Mouse (Mus musculus): ENCODE results near the gene Sar1b. TPM values are rescaled to one million over a fixed set of nuclear protein-coding genes. Genes with fewer than 3 reads are reported as not detected.

Sar1b gene
- polyA plus RNA-seq, 1 experiment from 2014 or later, result 225 TPM

DNA sequence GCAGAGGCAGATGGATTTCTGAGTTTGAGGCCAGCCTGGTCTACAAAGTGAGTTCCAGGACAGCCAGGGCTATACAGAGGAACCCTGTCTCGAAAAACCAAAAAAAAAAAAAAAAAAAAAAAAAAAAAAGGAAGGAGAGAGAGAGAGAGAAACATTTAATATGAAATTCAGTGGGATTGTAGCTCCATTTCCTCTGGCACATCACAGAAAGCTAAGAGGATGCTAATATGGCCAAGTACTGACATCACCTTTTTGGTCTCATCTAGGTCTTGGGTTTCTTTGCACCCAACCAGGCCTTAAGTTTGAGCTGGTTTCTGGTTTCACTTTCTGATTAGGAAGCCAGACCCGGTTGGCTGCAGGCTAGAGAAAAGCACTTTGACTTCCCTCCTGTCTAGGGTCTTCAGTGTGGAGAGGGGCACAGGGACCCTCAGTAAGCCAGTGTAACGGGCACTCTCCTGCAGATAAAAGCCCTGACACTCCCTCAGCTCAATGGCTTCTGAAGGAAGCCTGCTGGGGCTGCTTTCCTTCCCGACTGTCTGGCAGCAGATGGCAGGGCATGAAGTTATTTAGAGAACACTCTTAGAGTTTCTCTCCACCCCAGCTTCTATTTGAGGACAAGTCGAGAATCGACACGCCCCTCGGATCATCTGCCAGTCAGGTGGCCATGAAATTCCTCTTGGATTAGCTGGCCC, 37.3 kb downstream of the Sar1b start:
- Histone ChIP-seq H3K4me3 (replicated peaks; ENCODE audit: low read length) (no peak overlapping the region), H3K4me2 (replicated peaks) (no peak overlapping the region), H3K36me3 (replicated peaks; ENCODE audit: control insufficient read depth, insufficient read depth) (no peaks in the 10 kb centered on the region), H3K27ac (no peak overlapping the region), H3K27me3 (ENCODE audit: control insufficient read depth, insufficient read depth, low read length) (no peaks in the 10 kb centered on the region), H3K4me1 (replicated peaks; ENCODE audit: control insufficient read depth, insufficient read depth, low read length) (no peaks in the 10 kb centered on the region), H3K9me3 (ENCODE audit: control insufficient read depth, low read length) (no peaks in the 10 kb centered on the region), H3K9ac (no peak overlapping the region)
- ATAC-seq (ENCODE audit: low FRiP score) (no peak), DNase-seq (ENCODE audit: low spot score) (no peak)
- 58% methylated on average over 7 of the region's 8 CpGs for WGBS

DNA sequence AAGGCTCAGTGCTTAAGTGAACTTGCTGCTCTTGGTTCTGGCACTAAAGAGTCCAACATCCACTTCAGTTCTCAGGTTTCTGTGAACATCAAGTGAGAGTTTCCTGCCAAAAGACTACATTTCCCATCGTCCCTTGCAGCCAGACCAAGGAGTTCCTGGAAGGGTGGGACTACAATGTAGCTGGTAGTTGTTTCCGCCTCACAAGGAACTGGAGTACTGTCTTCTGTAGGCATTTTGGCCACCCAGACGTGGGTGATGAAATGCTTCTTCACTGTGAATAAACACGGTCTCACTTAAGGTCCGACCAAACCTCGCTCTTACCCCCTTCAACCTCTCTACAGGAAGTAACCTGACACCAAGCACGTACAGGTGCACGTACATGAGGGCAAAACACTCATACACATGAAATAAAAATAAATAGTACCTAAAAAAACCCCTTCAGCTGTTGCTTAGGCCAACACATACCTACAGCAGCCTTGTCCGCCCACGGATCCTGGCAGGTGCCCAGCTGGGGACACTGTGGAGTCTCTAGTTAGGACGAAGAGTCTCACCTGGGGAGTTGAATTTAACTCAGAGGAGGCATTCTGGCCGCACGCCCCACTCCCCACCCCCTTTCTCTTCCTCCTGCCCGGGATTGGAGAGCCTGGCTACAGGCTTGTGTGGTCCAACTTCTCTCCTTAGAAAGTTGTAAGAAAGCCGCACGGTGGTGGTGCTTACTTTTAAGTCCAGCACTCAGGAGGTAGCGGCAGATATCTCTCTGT, 41.9 kb downstream of the Sar1b start:
- Histone ChIP-seq H3K36me3 (replicated peaks; ENCODE audit: control insufficient read depth, insufficient read depth) (no peaks in the 10 kb centered on the region), H3K9ac (peak overlapping the region; percentile 54), H3K4me2 (replicated peaks) (peak overlapping the region; percentile 64), H3K9me3 (ENCODE audit: control insufficient read depth, low read length) (no peaks in the 10 kb centered on the region), H3K27ac (no peak overlapping the region; the same call in 1 of the 2 replicates), H3K4me1 (replicated peaks; ENCODE audit: control insufficient read depth, insufficient read depth, low read length) (no peaks in the 10 kb centered on the region), H3K27me3 (ENCODE audit: control insufficient read depth, insufficient read depth, low read length) (no peaks in the 10 kb centered on the region), H3K4me3 (replicated peaks; ENCODE audit: low read length) (peak overlapping the region; percentile 36)
- 21% methylated on average over 17 of the region's 17 CpGs for whole genome bisulfite sequencing
- DNase-seq (ENCODE audit: low spot score), result peak; percentile 81
- ATAC-seq (ENCODE audit: low FRiP score), result peak; percentile 79

DNA sequence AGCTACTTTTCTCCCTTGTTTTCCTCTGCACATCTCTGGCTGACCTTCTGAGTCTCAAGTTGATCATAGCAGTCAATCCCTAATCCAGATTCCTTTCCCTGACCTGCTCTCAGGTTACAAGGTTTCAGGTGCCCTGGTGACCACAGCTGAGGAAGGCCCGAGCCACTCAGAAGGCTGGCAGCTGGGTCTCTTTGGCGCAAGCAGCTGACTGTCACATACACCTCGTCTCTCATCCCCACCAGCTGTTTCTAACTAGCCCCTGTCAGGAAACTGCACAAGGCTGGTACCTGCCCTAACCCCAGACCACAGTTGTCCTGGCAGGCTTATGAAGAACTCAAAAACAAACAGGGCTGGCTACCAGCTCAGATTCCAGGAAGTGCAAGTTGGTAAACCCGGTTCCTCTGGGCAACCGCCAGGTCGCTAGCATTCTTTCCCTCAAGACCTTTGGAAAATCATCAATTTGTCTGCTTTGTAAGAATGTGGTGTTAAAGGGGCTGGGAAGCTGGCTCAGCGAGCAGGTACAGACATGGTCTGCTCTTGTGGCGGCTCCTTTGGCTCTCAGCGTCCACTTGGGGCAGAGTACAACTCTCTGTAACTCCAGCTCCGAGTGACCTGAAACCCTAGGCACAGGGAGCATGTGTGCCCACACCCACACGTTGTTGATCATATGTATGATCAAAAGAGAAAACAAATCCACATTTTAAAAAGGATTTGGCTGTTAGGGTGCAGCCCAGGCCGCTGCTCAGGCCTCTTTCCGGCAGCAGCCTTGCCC, 43.8 kb downstream of the Sar1b start:
- H3K27me3 ChIP-seq (ENCODE audit: control insufficient read depth, insufficient read depth, low read length), result no peaks in the 10 kb centered on the region
- 59% methylated on average over 13 of the region's 13 CpGs for WGBS
- no peaks in the 10 kb centered on the region for H3K36me3 ChIP-seq (replicated peaks; ENCODE audit: control insufficient read depth, insufficient read depth)
- no peak overlapping the region for H3K27ac ChIP-seq
- H3K4me1 ChIP-seq (replicated peaks; ENCODE audit: control insufficient read depth, insufficient read depth, low read length), result no peaks in the 10 kb centered on the region
- H3K9ac ChIP-seq, result no peak overlapping the region
- ATAC-seq (ENCODE audit: low FRiP score) (no peak), DNase-seq (ENCODE audit: low spot score) (no peak)
- H3K9me3 ChIP-seq (ENCODE audit: control insufficient read depth, low read length), result no peaks in the 10 kb centered on the region
- no peak overlapping the region for H3K4me3 ChIP-seq (replicated peaks; ENCODE audit: low read length)
- no peak overlapping the region for H3K4me2 ChIP-seq (replicated peaks)

DNA sequence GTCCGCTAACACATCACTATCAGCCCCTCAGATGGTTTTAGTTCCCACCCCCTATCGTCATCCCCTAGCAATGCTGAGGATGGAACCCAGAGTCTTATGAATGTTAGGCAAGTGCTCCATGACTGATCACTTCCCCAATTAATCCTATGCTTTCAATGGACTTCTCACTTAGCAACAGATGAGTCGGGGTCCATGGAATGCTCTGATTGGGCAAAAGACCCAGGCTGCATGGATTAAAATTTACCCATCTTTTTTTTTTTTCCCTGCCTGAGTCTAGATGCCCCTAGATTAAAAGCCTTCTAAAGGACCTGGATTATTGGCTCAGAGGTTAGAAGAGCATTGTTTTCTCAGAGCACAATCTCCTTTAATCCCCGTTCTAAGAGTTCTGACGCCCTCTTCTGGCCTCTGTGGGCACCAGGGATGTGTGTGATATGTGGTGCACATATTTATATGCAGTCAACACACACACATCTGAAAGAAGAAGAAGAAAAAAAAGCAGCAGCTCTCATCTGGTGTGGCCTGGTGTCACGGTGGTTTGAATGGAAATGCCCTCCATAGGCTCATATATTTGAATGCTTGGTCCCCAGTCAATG, 46.2 kb downstream of the Sar1b start:
- ATAC-seq (ENCODE audit: low FRiP score) (no peak), DNase-seq (ENCODE audit: low spot score) (peak; percentile 67)
- Histone ChIP-seq H3K27me3 (ENCODE audit: control insufficient read depth, insufficient read depth, low read length) (no peaks in the 10 kb centered on the region), H3K4me3 (replicated peaks; ENCODE audit: low read length) (no peak overlapping the region), H3K9ac (no peak overlapping the region), H3K27ac (no peak overlapping the region), H3K9me3 (ENCODE audit: control insufficient read depth, low read length) (no peaks in the 10 kb centered on the region), H3K36me3 (replicated peaks; ENCODE audit: control insufficient read depth, insufficient read depth) (no peaks in the 10 kb centered on the region), H3K4me2 (replicated peaks) (no peak overlapping the region), H3K4me1 (replicated peaks; ENCODE audit: control insufficient read depth, insufficient read depth, low read length) (no peaks in the 10 kb centered on the region)
- 63% methylated on average over 6 of the region's 6 CpGs for WGBS

DNA sequence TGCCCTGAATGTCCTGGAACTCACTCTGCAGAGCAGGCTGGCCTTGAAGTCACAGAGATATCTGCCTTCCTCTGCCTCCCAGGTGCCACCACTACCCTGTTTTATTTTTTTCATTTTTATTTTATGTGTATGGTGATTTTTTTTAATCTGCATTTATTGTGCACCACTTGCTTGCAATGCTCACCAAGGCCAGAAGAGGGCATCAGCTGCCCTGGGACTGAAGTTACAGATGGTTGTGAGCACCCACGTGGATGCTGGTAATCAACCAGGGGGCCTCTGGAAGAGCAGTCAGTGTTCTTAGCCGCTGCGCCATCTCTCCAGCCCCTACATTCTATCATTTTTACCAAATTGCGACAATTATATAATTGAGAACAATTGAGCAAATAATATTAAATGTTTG, 47.7 kb downstream of the Sar1b start:
- Histone ChIP-seq H3K27me3 (ENCODE audit: control insufficient read depth, insufficient read depth, low read length) (no peaks in the 10 kb centered on the region), H3K9ac (no peak overlapping the region), H3K4me1 (replicated peaks; ENCODE audit: control insufficient read depth, insufficient read depth, low read length) (no peaks in the 10 kb centered on the region), H3K27ac (no peak overlapping the region), H3K4me3 (replicated peaks; ENCODE audit: low read length) (no peak overlapping the region), H3K4me2 (replicated peaks) (no peak overlapping the region), H3K9me3 (ENCODE audit: control insufficient read depth, low read length) (no peaks in the 10 kb centered on the region), H3K36me3 (replicated peaks; ENCODE audit: control insufficient read depth, insufficient read depth) (no peaks in the 10 kb centered on the region)
- 87% methylated on average over 4 of the region's 4 CpGs for WGBS
- no peak for ATAC-seq (ENCODE audit: low FRiP score)
- no peak for DNase-seq (ENCODE audit: low spot score)

DNA sequence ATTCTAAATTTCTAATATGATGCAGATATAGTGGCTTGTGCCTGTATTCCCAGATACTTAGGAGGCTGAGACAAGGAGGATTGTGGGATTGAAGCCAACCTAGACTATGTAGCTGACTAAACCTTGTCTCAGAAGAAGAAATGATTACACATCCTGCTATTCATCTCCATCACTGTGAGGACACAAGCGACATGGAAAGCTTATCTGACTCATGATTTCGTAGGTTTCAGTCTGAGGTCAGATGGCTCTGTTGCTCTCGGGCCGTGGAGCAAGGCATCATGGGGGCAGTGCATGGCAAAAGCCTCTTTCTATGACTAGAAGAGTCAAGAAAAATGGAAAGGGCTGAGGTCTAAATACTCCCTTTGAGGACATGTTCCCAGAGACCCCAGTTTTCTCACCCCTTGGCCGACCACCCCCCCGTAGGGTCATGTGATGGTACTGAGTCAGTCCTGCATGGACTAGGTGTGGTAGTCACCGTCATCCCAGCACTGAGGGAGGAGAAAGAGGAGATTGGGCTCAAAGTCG, 48.6 kb downstream of the Sar1b start:
- H3K9ac ChIP-seq, result no peak overlapping the region
- H3K27me3 ChIP-seq (ENCODE audit: control insufficient read depth, insufficient read depth, low read length), result no peaks in the 10 kb centered on the region
- no peaks in the 10 kb centered on the region for H3K36me3 ChIP-seq (replicated peaks; ENCODE audit: control insufficient read depth, insufficient read depth)
- no peak for ATAC-seq (ENCODE audit: low FRiP score)
- no peak overlapping the region for H3K4me3 ChIP-seq (replicated peaks; ENCODE audit: low read length)
- H3K9me3 ChIP-seq (ENCODE audit: control insufficient read depth, low read length), result no peaks in the 10 kb centered on the region
- 92% methylated on average over 8 of the region's 8 CpGs for WGBS
- DNase-seq (ENCODE audit: low spot score), result no peak
- no peak overlapping the region for H3K4me2 ChIP-seq (replicated peaks)
- no peaks in the 10 kb centered on the region for H3K4me1 ChIP-seq (replicated peaks; ENCODE audit: control insufficient read depth, insufficient read depth, low read length)
- no peak overlapping the region for H3K27ac ChIP-seq

DNA sequence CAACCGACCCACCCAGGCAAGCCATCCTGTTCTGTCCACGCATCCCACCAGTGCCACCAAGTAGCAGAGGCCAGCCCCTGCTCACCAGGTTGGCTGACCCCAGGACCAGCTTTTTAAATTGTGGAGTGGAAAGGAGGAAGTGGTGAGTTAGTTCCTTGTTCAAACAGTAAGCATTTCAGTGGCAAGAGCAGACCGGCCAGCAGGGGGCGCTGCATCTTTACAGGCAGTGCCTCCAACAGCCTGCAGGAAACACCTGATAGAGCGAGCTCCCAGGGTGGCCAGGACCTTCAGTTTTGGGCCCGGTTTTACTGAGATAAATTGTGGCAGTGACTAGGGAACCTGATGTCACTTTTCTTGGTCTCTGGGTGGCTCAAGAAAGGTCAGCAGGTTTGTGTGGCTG, 54.3 kb downstream of the Sar1b start:
- Histone ChIP-seq H3K9me3 (ENCODE audit: control insufficient read depth, low read length) (no peaks in the 10 kb centered on the region), H3K36me3 (replicated peaks; ENCODE audit: control insufficient read depth, insufficient read depth) (no peaks in the 10 kb centered on the region), H3K4me3 (replicated peaks; ENCODE audit: low read length) (no peak overlapping the region), H3K9ac (no peak overlapping the region), H3K4me1 (replicated peaks; ENCODE audit: control insufficient read depth, insufficient read depth, low read length) (peaks cover 4% of the 10 kb centered on the region; the same call in 1 of the 2 replicates), H3K4me2 (replicated peaks) (no peak overlapping the region), H3K27ac (no peak overlapping the region), H3K27me3 (ENCODE audit: control insufficient read depth, insufficient read depth, low read length) (no peaks in the 10 kb centered on the region)
- ATAC-seq (ENCODE audit: low FRiP score) (no peak), DNase-seq (ENCODE audit: low spot score) (peak; percentile 85)
- 41% methylated on average over 6 of the region's 6 CpGs for WGBS

DNA sequence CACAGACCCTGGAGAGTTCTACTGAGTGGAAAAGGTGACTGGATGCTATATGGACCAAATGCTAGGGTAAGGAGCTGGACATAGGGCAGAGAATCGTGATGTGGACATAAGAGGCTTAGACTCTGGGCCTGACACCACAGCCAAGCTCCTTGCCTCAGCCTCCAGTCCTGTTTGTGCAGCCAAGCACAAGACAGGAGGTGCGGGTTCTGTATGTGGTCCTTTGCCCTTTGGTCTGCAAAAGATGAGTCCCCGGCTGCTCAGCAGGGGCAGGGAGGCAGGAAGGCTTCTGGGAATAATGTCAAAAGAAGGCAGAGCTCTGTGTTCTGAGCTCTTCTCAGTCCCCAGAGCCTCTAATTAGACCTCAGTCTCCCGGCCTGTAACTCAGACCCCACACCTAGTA, 55.4 kb downstream of the Sar1b start:
- H3K4me2 ChIP-seq (replicated peaks), result no peak overlapping the region
- no peaks in the 10 kb centered on the region for H3K36me3 ChIP-seq (replicated peaks; ENCODE audit: control insufficient read depth, insufficient read depth)
- WGBS, result 93% methylated on average over 4 of the region's 4 CpGs
- H3K9me3 ChIP-seq (ENCODE audit: control insufficient read depth, low read length), result no peaks in the 10 kb centered on the region
- H3K27ac ChIP-seq, result no peak overlapping the region
- H3K4me1 ChIP-seq (replicated peaks; ENCODE audit: control insufficient read depth, insufficient read depth, low read length), result peaks cover 7% of the 10 kb centered on the region; the same call in 1 of the 2 replicates
- no peak for DNase-seq (ENCODE audit: low spot score)
- no peaks in the 10 kb centered on the region for H3K27me3 ChIP-seq (ENCODE audit: control insufficient read depth, insufficient read depth, low read length)
- ATAC-seq (ENCODE audit: low FRiP score), result no peak
- no peak overlapping the region for H3K4me3 ChIP-seq (replicated peaks; ENCODE audit: low read length)
- H3K9ac ChIP-seq, result no peak overlapping the region

DNA sequence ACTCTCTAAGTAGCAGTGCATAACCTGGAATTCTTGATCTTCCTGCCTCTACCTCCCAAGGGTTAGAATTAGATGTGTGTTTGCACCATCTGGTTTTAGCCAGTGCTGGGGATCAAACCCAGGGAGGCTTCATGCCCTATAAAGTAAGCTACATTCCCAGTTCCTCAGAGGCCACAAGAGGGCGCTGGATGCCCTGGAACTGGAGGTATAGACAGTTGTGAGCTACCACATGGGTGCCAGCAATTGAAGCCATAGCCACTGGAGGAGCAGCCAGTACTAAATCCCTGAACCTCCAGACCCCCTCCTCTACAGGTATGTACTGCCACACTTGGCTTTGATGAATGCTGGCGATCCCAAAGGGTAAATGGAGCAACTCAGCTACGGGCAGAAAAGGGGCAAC, 56.5 kb downstream of the Sar1b start:
- Histone ChIP-seq H3K36me3 (replicated peaks; ENCODE audit: control insufficient read depth, insufficient read depth) (no peaks in the 10 kb centered on the region), H3K4me1 (replicated peaks; ENCODE audit: control insufficient read depth, insufficient read depth, low read length) (peaks cover 7% of the 10 kb centered on the region; the same call in 1 of the 2 replicates), H3K4me3 (replicated peaks; ENCODE audit: low read length) (no peak overlapping the region), H3K4me2 (replicated peaks) (no peak overlapping the region), H3K9ac (no peak overlapping the region), H3K27ac (no peak overlapping the region), H3K27me3 (ENCODE audit: control insufficient read depth, insufficient read depth, low read length) (no peaks in the 10 kb centered on the region), H3K9me3 (ENCODE audit: control insufficient read depth, low read length) (no peaks in the 10 kb centered on the region)
- ATAC-seq (ENCODE audit: low FRiP score), result no peak
- no peak for DNase-seq (ENCODE audit: low spot score)
- WGBS, result 76% methylated on average over 3 of the region's 3 CpGs
